Mouse (Mus musculus) stomach, embryonic 15.5 days (tissue): ENCODE measurements at regions not wholly inside any gene's neighbourhood (a gene's known extent, or its start where the extent isn't known, plus 50 kb on each side); places are given as distances from the start of the nearest gene placed in this dataset.
A peak's percentile ranks its signal among the peaks of the same experiment; 100 is the strongest.

Experiments
- ATAC-seq: fragments of 200-750 bp; cut with Nextera tagmentation; 2 replicates; pipeline ENCODE4 v1.8.0; 2017; ENCODE audit warnings: low read depth, moderate number of reproducible peaks, moderate TSS enrichment; ENCODE audit not compliant: insufficient read depth, low FRiP score
- H3K27ac ChIP-seq: fragments of 300-500 bp; sonication (generic); 2 replicates; pipeline ENCODE4 v1.5.1; 2015; ENCODE audit warnings: mild to moderate bottlenecking, inconsistent platforms
- H3K27me3 ChIP-seq: fragments of 300-500 bp; sonication (generic); replicated peaks from 2 replicates; pipeline ENCODE4 v1.6.1; 2015; ENCODE audit warnings: inconsistent platforms
- H3K36me3 ChIP-seq: fragments of 300-500 bp; sonication (generic); 2 replicates; pipeline ENCODE4 v1.6.1; 2015; ENCODE audit warnings: inconsistent platforms
- H3K4me1 ChIP-seq: fragments of 300-500 bp; sonication (generic); 2 replicates; pipeline ENCODE4 v1.6.1; 2015; ENCODE audit warnings: inconsistent platforms
- H3K4me2 ChIP-seq: fragments of 300-500 bp; sonication (generic); 2 replicates; pipeline ENCODE4 v1.6.1; 2015; ENCODE audit warnings: mild to moderate bottlenecking, inconsistent platforms
- H3K4me3 ChIP-seq: fragments of 300-500 bp; sonication (generic); replicated peaks from 2 replicates; pipeline ENCODE4 v1.5.1; 2015; ENCODE audit warnings: inconsistent platforms
- H3K9ac ChIP-seq: fragments of 300-500 bp; sonication (generic); 2 replicates; pipeline ENCODE4 v1.6.1; 2015; ENCODE audit warnings: inconsistent platforms
- H3K9me3 ChIP-seq: fragments of 300-500 bp; sonication (generic); 2 replicates; pipeline ENCODE4 v1.6.1; 2016; ENCODE audit warnings: inconsistent platforms
- WGBS: fragments of 180-500 bp; shearing (Covaris S2); methylation state at CpG from one replicate; pipeline ENCODE4 v1.1.7; 2015; 5-methylcytosine and 5-hydroxymethylcytosine counted together

- 51% methylated on average over 3 of the region's 3 CpGs for WGBS
- Histone ChIP-seq H3K36me3 (no peaks in the 10 kb centered on the region), H3K9ac (no peak overlapping the region), H3K27ac (no peak overlapping the region), H3K4me1 (no peaks in the 10 kb centered on the region), H3K27me3 (no peaks in the 10 kb centered on the region), H3K9me3 (no peaks in the 10 kb centered on the region), H3K4me3 (no peak overlapping the region), H3K4me2 (no peak overlapping the region)
- no peak for ATAC-seq
Measured at GRCm38 (mm10) chr14:100362786-100363185, 78.3 kb upstream of the Klf12 start.

GRCm38 (mm10) chr14:100361346-100362029 lies 77.0 kb upstream of the Klf12 start:
- no peaks in the 10 kb centered on the region for H3K27me3 ChIP-seq
- no peak overlapping the region for H3K4me3 ChIP-seq
- H3K9me3 ChIP-seq = no peaks in the 10 kb centered on the region
- H3K9ac ChIP-seq = no peak overlapping the region
- H3K27ac ChIP-seq = no peak overlapping the region
- 100% methylated on average over 1 of the region's 1 CpGs for WGBS
- no peaks in the 10 kb centered on the region for H3K4me1 ChIP-seq
- ATAC-seq = no peak
- no peaks in the 10 kb centered on the region for H3K36me3 ChIP-seq
- H3K4me2 ChIP-seq = no peak overlapping the region

- no peak overlapping the region for H3K27ac ChIP-seq
- no peaks in the 10 kb centered on the region for H3K36me3 ChIP-seq
- no peaks in the 10 kb centered on the region for H3K4me1 ChIP-seq
- no peaks in the 10 kb centered on the region for H3K27me3 ChIP-seq
- H3K9me3 ChIP-seq = no peaks in the 10 kb centered on the region
- no peak overlapping the region for H3K4me3 ChIP-seq
- WGBS = 73% methylated on average over 3 of the region's 3 CpGs
- no peak overlapping the region for H3K9ac ChIP-seq
- no peak overlapping the region for H3K4me2 ChIP-seq
- no peak for ATAC-seq
Measured at GRCm38 (mm10) chr14:100359881-100360280, 75.4 kb upstream of the Klf12 start.

- H3K9ac ChIP-seq = no peak overlapping the region
- H3K4me1 ChIP-seq = no peaks in the 10 kb centered on the region
- H3K27ac ChIP-seq = no peak overlapping the region
- no peak overlapping the region for H3K4me2 ChIP-seq
- ATAC-seq = no peak
- H3K9me3 ChIP-seq = no peaks in the 10 kb centered on the region
- WGBS = 67% methylated on average over 4 of the region's 4 CpGs
- no peaks in the 10 kb centered on the region for H3K27me3 ChIP-seq
- no peak overlapping the region for H3K4me3 ChIP-seq
- no peaks in the 10 kb centered on the region for H3K36me3 ChIP-seq
Measured at GRCm38 (mm10) chr14:100357131-100357530, 72.7 kb upstream of the Klf12 start.

- Histone ChIP-seq H3K9me3 (no peaks in the 10 kb centered on the region), H3K4me2 (no peak overlapping the region), H3K9ac (no peak overlapping the region), H3K36me3 (no peaks in the 10 kb centered on the region), H3K4me3 (no peak overlapping the region), H3K4me1 (no peaks in the 10 kb centered on the region), H3K27ac (no peak overlapping the region), H3K27me3 (no peaks in the 10 kb centered on the region)
- 72% methylated on average over 4 of the region's 4 CpGs for WGBS
- no peak for ATAC-seq
Measured at GRCm38 (mm10) chr14:100353508-100353907, 69.0 kb upstream of the Klf12 start.

GRCm38 (mm10) chr14:100352961-100353452 lies 68.5 kb upstream of the Klf12 start:
- no peak overlapping the region for H3K9ac ChIP-seq
- no peak overlapping the region for H3K4me2 ChIP-seq
- no peaks in the 10 kb centered on the region for H3K27me3 ChIP-seq
- no peak overlapping the region for H3K4me3 ChIP-seq
- H3K4me1 ChIP-seq = no peaks in the 10 kb centered on the region
- 26% methylated on average over 4 of the region's 4 CpGs for WGBS
- no peaks in the 10 kb centered on the region for H3K9me3 ChIP-seq
- H3K36me3 ChIP-seq = no peaks in the 10 kb centered on the region
- 0 out of 2 replicates have a peak, but pooled peaks have one; percentile 43 for ATAC-seq
- no peak overlapping the region for H3K27ac ChIP-seq

- H3K4me2 ChIP-seq = no peak overlapping the region
- H3K4me1 ChIP-seq = no peaks in the 10 kb centered on the region
- WGBS = 95% methylated on average over 7 of the region's 7 CpGs
- no peak for ATAC-seq
- no peak overlapping the region for H3K9ac ChIP-seq
- no peaks in the 10 kb centered on the region for H3K27me3 ChIP-seq
- H3K9me3 ChIP-seq = no peaks in the 10 kb centered on the region
- H3K27ac ChIP-seq = no peak overlapping the region
- H3K36me3 ChIP-seq = no peaks in the 10 kb centered on the region
- H3K4me3 ChIP-seq = no peak overlapping the region
Measured at GRCm38 (mm10) chr14:100351004-100351403, 66.5 kb upstream of the Klf12 start.

DNA sequence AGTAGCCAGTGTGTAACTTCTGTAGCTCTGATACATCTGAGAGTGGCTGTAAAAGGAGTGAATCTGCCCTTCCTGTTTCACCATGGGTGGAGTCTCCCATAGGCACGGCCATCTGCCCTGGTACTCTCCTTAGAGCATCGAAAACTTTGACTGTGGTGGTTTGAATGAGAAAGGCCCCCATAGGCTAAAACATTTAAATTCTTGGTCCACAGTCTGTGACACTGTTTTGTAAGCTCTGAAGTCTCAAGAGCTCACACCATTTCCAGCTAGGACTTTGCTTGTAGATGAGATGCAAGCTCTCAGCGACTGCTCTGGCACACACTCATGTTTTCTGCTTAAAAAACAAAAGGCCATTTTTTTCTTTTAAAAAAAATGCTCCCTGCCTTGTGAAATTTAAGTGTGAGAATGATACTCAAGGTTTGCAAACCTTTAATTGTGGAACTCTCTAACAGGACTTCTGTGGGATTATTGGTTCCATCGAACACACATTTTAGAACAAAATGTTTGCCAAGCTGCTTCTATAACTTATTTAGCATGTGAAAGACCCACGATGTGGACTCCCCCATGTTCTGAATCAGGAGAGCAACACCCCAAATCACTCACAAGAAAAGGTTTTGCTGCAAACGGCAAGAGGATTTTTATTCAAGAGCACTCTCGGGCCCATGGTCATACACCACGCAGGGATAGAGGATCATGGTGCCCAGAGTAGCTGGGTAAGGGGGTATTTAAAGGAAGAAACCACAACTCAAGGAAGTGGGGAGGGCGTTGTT lies 65.7 kb upstream of the Klf12 start:
- Histone ChIP-seq H3K27me3 (no peaks in the 10 kb centered on the region), H3K4me3 (no peak overlapping the region), H3K36me3 (no peaks in the 10 kb centered on the region), H3K9ac (no peak overlapping the region), H3K4me2 (no peak overlapping the region), H3K27ac (no peak overlapping the region), H3K4me1 (no peaks in the 10 kb centered on the region), H3K9me3 (no peaks in the 10 kb centered on the region)
- 86% methylated on average over 9 of the region's 9 CpGs for WGBS
- ATAC-seq = no peak

DNA sequence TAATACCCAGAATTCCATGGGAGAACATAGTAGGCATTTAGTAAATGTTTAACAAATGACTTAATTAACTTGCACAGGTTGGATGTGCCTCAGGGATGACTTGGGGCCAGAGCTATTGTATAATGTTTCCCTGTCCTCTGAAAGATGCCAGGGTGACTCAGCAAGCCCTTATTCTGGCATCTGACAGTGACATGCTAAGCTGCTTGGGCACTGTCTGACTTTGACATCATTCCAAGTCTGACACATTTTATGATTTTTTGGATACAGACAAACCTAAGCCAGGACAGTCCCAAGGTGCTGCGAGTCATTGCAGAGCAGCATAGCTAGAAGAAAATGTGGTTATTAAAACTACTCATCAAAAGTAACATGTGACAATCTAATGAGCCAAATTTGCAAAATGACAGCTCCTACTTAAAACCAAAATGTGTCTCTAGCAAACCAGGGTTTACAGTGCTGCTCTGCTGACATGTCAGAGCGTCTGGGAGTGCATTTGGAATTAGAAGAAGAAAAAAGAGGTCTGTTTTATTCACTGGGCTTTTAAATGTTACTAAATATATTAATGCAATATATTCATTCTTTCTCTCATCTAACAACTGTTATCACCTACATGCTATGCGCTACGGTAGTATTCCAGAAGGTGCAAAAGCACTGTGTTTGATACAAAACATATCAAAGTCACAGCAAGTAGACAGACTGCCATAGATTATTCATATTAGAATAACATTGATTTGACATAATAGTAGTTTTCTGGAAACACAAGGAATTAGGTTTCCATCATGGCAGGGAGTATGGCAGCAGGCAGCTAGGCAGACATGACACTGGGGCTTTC lies 64.1 kb upstream of the Klf12 start:
- Histone ChIP-seq H3K4me2 (no peak overlapping the region), H3K9ac (no peak overlapping the region), H3K27ac (no peak overlapping the region), H3K36me3 (no peaks in the 10 kb centered on the region), H3K4me1 (no peaks in the 10 kb centered on the region), H3K27me3 (no peaks in the 10 kb centered on the region), H3K4me3 (no peak overlapping the region), H3K9me3 (no peaks in the 10 kb centered on the region)
- 90% methylated on average over 4 of the region's 4 CpGs for WGBS
- ATAC-seq = no peak

DNA sequence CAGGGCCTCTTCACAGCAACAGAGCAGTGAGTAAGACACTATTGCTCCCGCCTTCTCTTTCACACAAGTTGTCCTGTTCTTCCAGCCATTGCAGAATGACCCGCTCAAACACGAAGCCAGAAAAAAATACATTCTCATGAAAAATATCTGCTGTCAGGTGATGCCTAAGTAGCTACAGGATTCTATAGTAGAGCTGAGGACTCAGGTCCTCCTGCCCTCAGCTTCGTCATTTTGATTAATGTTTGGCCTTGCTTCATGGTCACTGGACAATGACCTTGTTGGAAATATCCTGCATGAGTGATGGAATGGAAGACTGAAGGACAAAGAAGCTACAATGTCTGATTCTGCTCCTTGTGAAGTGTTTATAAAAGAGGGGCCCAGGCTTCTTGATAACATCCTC lies 52.4 kb upstream of the Klf12 start:
- Histone ChIP-seq H3K9me3 (no peaks in the 10 kb centered on the region), H3K4me2 (no peak overlapping the region), H3K27ac (no peak overlapping the region), H3K4me1 (no peaks in the 10 kb centered on the region), H3K4me3 (no peak overlapping the region), H3K9ac (no peak overlapping the region), H3K36me3 (no peaks in the 10 kb centered on the region), H3K27me3 (no peaks in the 10 kb centered on the region)
- ATAC-seq = no peak
- 75% methylated on average over 4 of the region's 4 CpGs for WGBS
